Mouse (Mus musculus) ES-Bruce4 (cell line): ENCODE measurements around the gene Ptpn12. TPM values are rescaled to one million over a fixed set of nuclear protein-coding genes. Genes with fewer than 3 reads are reported as not detected.
"Not testable (repeated sequence)": the region's sequence is repeated elsewhere in the genome, so short reads cannot be mapped to it uniquely, and the experiment has no call there.

Experiments used
- H3K27ac ChIP-seq: 2 replicates; pipeline ENCODE4 v1.5.1; 2012; ENCODE audit warnings: low read length, inconsistent platforms; ENCODE audit not compliant: insufficient read depth
- H3K27me3 ChIP-seq: 2 replicates; pipeline ENCODE4 v1.6.1; 2012; ENCODE audit warnings: mild to moderate bottlenecking, low read length, inconsistent platforms; ENCODE audit not compliant: control insufficient read depth, poor library complexity, insufficient read depth, severe bottlenecking
- H3K36me3 ChIP-seq: 2 replicates; pipeline ENCODE4 v1.6.1; 2012; ENCODE audit warnings: inconsistent platforms, mild to moderate bottlenecking, low read length, moderate library complexity; ENCODE audit not compliant: control insufficient read depth, poor library complexity, insufficient read depth, severe bottlenecking
- H3K4me1 ChIP-seq: one replicate; pipeline ENCODE4 v1.8.1; 2011; ENCODE audit warnings: low read length; ENCODE audit not compliant: control insufficient read depth, insufficient read depth
- H3K4me3 ChIP-seq: 2 replicates; pipeline ENCODE4 v1.5.1; 2011; ENCODE audit warnings: low read depth, mild to moderate bottlenecking, low read length
- H3K9ac ChIP-seq: 2 replicates; pipeline ENCODE4 v1.6.1; 2012; ENCODE audit warnings: low read depth, mild to moderate bottlenecking, inconsistent platforms; ENCODE audit not compliant: poor library complexity, severe bottlenecking
- H3K9me3 ChIP-seq: replicated peaks from 2 replicates; pipeline ENCODE4 v1.6.1; 2012; ENCODE audit warnings: mild to moderate bottlenecking, low read length, inconsistent platforms; ENCODE audit not compliant: control insufficient read depth, poor library complexity, insufficient read depth, severe bottlenecking
- CTCF ChIP-seq: IDR thresholded peaks from one replicate; pipeline ENCODE4 v1.8.1; 2011; ENCODE audit warnings: low read depth, low read length
- EP300 ChIP-seq: IDR thresholded peaks from 2 replicates; pipeline ENCODE4 v1.6.1; 2011; ENCODE audit warnings: low read depth, low read length; ENCODE audit not compliant: insufficient read depth
- POLR2A ChIP-seq: IDR thresholded peaks from one replicate; pipeline ENCODE4 v1.8.1; 2011; ENCODE audit warnings: low read length; ENCODE audit not compliant: insufficient read depth
- polyA plus RNA-seq: library from polyadenylated mRNA; stranded (reverse); fragments of >200 nt; gene quantifications from 2 replicates; pipeline ENCODE4 v1.2.4, GENCODE M21; 2011; ENCODE audit warnings: low read depth; ENCODE audit not compliant: missing spikeins, insufficient read depth, insufficient read length

Gene Ptpn12
- polyA plus RNA-seq, 1 experiment: 42.7 TPM

DNA sequence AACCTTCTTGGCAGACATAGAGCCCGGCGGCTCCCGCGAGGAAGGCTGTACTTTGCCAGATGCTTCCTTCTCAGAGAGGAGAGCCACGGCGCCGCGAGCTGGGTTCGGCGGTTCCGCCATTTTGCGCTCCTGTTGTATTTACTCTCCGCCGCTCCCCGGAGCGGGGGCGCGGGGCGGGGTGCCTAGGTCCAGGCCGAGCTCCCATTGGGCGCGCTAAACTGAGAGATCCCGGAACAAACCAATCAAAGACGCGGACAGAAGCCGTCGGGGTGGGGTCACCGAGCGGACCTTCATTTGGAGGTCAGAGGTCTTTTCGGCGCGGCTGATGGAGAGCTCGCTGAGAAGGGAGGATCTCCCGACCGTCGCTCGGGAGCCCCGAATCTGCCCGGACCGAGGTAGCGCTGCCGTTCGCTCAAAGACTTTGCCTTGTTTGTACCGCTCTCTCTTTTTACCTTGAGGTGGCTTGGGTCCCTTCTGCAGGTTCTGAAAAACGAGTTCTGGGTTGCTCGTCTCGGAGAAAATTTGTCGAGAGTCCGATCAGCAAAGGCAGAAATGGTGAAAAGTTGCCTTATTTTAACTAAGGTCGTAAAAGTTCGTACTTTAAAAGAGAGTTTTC, 103.9 kb downstream of the Ptpn12 start:
- Histone ChIP-seq H3K4me1 (peaks cover 3% of the 10 kb centered on the region), H3K27ac (0 out of 2 replicates have a peak overlapping the region, but pooled peaks have one; percentile 24), H3K4me3 (peak overlapping the region; percentile 98), H3K9ac (peak overlapping the region; percentile 88), H3K27me3 (no peaks in the 10 kb centered on the region), H3K9me3 (no peaks in the 10 kb centered on the region), H3K36me3 (no peaks in the 10 kb centered on the region)
- TF ChIP-seq EP300 (no peak), CTCF (no peak), POLR2A (peak; percentile 61)

DNA sequence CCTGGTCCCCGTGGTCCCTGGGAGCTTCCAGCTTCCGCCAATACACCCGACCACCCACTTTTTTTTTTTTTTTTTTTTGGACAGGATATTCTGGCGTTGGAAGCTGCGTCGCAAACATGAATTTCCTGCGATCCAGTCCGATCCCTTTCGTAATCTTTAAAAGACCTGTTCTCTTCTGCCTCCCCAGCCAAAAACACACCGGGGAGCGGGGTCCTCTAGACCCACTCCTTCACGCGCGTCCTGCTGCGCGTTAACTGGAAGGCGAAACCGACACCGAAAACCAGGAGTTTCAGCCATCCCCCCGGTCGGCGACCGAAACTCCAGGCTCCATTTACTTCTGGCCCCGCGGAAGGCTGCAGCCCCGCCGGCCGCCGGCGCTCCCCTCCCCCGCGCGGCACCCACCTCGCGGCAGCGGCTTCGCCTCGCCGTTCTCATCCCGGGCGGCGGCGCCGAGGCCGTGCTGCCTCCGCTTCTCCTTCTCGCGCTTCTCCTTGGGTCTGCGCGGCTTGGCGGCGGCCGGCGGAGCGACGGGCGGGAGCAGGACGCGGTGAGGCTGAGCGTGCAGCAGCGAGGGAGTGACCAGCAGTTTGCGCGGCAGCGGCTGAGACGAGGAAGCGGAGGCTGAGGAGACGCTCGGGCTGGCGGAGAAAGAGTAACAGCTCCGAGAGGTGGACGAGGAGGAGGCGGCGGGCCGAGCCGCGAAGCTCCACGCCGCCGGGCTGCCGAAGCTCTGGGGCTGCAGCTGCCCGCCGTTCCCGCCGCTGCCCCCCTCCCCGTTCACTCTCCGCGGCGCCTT, 104.7 kb downstream of the Ptpn12 start:
- no peaks in the 10 kb centered on the region for H3K36me3 ChIP-seq
- peak overlapping the region; percentile 88 for H3K9ac ChIP-seq
- H3K4me1 ChIP-seq: peaks cover 4% of the 10 kb centered on the region
- H3K27ac ChIP-seq: peak overlapping the region; percentile 24; the same call in 1 of the 2 replicates
- no peaks in the 10 kb centered on the region for H3K27me3 ChIP-seq
- H3K4me3 ChIP-seq: peak overlapping the region; percentile 89
- H3K9me3 ChIP-seq: no peaks in the 10 kb centered on the region
- TF ChIP-seq POLR2A (no peak), EP300 (no peak), CTCF (no peak)

DNA sequence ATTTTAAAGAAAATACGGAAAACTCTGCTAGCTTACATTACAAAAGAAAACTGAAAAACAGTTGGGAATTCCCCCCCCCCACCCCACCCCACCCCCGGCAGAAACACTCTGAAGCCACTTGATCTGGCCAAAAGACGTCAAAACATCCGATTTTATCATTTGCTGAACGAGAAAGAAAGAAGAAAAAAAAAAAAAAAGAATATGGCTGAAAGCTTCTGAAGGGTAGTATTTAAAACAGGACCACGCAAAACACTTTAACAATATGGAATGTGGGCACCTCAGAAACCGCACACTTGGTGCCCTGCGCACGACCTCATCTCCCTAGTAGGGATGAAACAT, 105.2 kb downstream of the Ptpn12 start:
- Histone ChIP-seq H3K9ac (peak overlapping the region; percentile 88), H3K36me3 (no peaks in the 10 kb centered on the region)

DNA sequence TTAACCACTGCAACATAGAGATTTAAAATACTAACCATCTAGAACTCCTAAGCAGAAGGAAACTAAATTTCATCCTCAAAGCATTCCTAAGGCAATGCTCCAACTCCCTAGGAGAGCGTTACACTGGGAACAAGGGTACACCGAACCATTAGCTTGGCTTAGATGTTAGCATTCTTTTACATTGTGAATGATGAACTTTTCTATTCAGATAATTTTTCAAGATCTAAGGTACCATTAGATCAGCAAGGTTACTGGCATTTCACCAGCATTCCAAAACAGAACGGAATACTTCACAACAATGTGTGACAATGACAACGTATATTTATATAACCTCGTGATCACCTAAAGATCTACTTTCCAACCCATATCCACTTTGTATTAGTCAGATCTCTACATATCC, 105.6 kb downstream of the Ptpn12 start:
- Histone ChIP-seq H3K9me3 (no peaks in the 10 kb centered on the region), H3K27ac (no peak overlapping the region), H3K4me1 (peaks cover 4% of the 10 kb centered on the region), H3K27me3 (no peaks in the 10 kb centered on the region), H3K36me3 (no peaks in the 10 kb centered on the region), H3K9ac (peak overlapping the region; percentile 88; the same call in 1 of the 2 replicates), H3K4me3 (no peak overlapping the region)
- TF ChIP-seq POLR2A: no peak

More for the DNA sequence above, 105.2 kb downstream of the Ptpn12 start:
- Histone ChIP-seq H3K27me3 (no peaks in the 10 kb centered on the region), H3K27ac (no peak overlapping the region), H3K4me3 (peak overlapping the region; percentile 89), H3K4me1 (peaks cover 4% of the 10 kb centered on the region), H3K9me3 (no peaks in the 10 kb centered on the region)
- TF ChIP-seq CTCF: no peak
- TF ChIP-seq POLR2A: no peak
- no peak for TF ChIP-seq EP300

DNA sequence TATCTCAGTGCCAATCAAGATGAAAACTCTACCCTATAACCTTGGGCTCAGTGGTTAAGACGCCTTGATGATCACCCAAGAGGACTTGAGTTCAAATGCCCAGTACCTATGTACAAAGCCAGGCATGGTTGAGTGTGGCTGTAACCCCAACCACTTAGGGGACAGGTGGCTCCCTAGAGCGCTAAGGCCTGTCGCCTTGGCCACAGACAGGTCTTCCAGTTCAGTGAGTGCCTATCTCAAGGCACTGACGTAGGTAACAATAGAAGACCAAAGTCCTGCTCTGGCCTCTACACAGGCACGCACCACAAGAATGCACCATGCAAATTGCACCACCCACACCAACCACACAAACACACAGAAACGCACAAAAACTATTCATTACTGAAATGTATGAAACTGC, 108.8 kb downstream of the Ptpn12 start:
- Histone ChIP-seq H3K27ac (no peak overlapping the region), H3K9ac (no peak overlapping the region), H3K9me3 (no peaks in the 10 kb centered on the region), H3K36me3 (no peaks in the 10 kb centered on the region), H3K27me3 (no peaks in the 10 kb centered on the region), H3K4me3 (no peak overlapping the region), H3K4me1 (peaks cover 4% of the 10 kb centered on the region)
- TF ChIP-seq EP300: no peak
- TF ChIP-seq CTCF: no peak
- TF ChIP-seq POLR2A: no peak

DNA sequence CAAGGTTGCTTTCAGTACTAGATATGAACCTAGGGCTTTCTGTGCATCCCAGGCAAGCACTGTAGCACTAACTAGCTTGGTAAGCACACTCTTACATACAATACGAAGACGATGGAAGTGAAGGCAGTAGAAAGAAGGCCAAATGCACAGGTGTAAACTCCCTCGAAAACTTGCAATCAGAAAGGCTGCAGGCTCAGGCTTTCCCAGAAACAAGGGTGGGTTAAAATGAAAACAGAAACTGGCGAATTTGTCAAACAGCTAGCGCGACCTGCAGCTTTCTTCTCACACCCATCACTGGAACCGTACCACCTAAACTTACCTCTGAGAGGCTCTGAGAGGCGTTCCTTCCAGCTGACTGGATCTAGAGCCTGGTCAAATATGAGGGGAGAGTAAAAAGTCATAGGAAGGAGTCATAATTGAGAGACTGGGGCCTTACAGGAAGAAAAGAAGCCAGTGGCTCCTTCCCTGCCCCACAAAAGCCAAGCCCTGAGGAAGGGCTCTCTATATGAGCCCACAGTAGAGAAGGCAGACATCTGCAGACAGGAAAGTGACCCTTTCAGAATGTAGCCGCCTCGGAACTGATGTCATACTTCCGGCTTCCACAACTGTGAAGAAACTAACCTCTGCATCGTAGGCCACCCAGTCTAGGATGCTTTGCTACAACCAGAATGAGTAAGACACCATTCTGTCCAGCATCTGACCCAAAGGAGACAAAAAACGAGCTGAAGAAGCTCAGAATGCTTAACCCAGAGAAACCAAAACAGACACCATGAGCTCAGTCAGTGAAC, 110.6 kb downstream of the Ptpn12 start:
- H3K4me3 ChIP-seq: no peak overlapping the region
- H3K9ac ChIP-seq: no peak overlapping the region
- no peak overlapping the region for H3K27ac ChIP-seq
- H3K36me3 ChIP-seq: no peaks in the 10 kb centered on the region
- H3K4me1 ChIP-seq: peaks cover 6% of the 10 kb centered on the region
- TF ChIP-seq POLR2A (no peak), CTCF (no peak), EP300 (no peak)
- H3K9me3 ChIP-seq: no peaks in the 10 kb centered on the region
- no peaks in the 10 kb centered on the region for H3K27me3 ChIP-seq

DNA sequence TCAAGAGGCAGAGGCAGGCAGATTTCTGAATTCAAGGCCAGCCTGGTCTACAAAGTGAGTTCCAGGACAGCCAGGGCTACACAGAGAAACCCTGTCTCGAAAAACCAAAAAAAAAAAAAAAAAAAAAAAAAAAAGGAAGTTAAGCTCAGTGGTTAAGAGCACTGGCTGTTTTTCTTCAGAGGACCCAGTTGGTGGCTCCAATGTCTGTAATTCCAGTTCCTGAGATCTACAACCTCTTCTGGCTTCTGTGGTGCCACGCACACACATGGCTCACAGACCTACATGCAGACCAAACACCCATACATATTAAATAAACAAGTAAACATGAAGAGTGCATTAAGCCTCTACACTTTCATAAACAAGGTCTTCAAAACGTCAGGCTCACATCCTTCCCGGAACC, 111.9 kb downstream of the Ptpn12 start:
- not testable (repeated sequence) for H3K9me3 ChIP-seq, H3K4me3 ChIP-seq, H3K4me1 ChIP-seq, H3K36me3 ChIP-seq, H3K9ac ChIP-seq, H3K27ac ChIP-seq, H3K27me3 ChIP-seq
